Comparison of ENCODE assay signal across 12 mouse cellular contexts in genomic region chr11:50098961-50099481, GRCm38 (mm10). TPM values are rescaled to one million over a fixed set of nuclear protein-coding genes. Genes with fewer than 3 reads are reported as not detected.
DNase-seq lines count a peak whose midpoint lies in the region; ATAC-seq and TF ChIP-seq lines count a peak whose summit lies in the region.
"Had no signal": no experiment of that assay in that cellular context is flagged by ENCODE, and none has a peak within 500 bp of the region (broad histone marks: within the 10 kb centered on the region; RNA-seq: fewer than 3 reads in every experiment).

No protein-coding gene starts in this region.

- no peak for TF ChIP-seq CTCF in cerebellum, adult 2 months (IDR thresholded peaks at IDR 0.05; ENCODE audit: borderline replicate concordance, insufficient read depth, low read depth, low read length)
- no peak for TF ChIP-seq CTCF in brain, embryonic 14.5 days (IDR thresholded peaks at IDR 0.05; ENCODE audit: borderline replicate concordance, extremely low read depth, insufficient read depth, insufficient read length)
- no peak for TF ChIP-seq CTCF in heart, postnatal 0 days (IDR thresholded peaks at IDR 0.05; ENCODE audit: low read depth)

- WGBS in cerebellum, adult 2 months, result 44% methylated on average over 8 of the region's 8 CpGs
- 56% methylated on average over 8 of the region's 8 CpGs for WGBS in heart, postnatal 0 days
- WGBS in midbrain, embryonic 16.5 days, result 87% methylated on average over 8 of the region's 8 CpGs

- no peaks in the 10 kb centered on the region for H3K9me3 ChIP-seq in heart, postnatal 0 days (replicated peaks; ENCODE audit: control insufficient read depth, low read length)
- no peaks in the 10 kb centered on the region for H3K9me3 ChIP-seq in midbrain, embryonic 16.5 days (replicated peaks; ENCODE audit: control insufficient read depth, low read length, poor library complexity, severe bottlenecking)
- H3K9me3 ChIP-seq: embryonic facial prominence, embryonic 13.5 days; hindbrain, embryonic 12.5 days; liver, embryonic 15.5 days; neural tube, embryonic 12.5 days had no signal

- no peak overlapping the region for H3K9ac ChIP-seq in heart, postnatal 0 days (replicated peaks; ENCODE audit: low read depth, low read length)
- H3K9ac ChIP-seq in midbrain, embryonic 16.5 days (ENCODE audit: low read depth, low read length), result no peak overlapping the region
- H3K9ac ChIP-seq: embryonic facial prominence, embryonic 13.5 days; hindbrain, embryonic 12.5 days; liver, embryonic 15.5 days; neural tube, embryonic 12.5 days had no signal

- H3K4me3 ChIP-seq in cerebellum, adult 2 months (replicated peaks; ENCODE audit: insufficient read depth, low read depth, low read length), result no peak overlapping the region
- no peak overlapping the region for H3K4me3 ChIP-seq in heart, postnatal 0 days (ENCODE audit: low read depth, low read length)
- no peak overlapping the region for H3K4me3 ChIP-seq in midbrain, embryonic 16.5 days (ENCODE audit: low read depth, low read length)
- H3K4me3 ChIP-seq: embryonic facial prominence, embryonic 13.5 days; hindbrain, embryonic 12.5 days; liver, embryonic 15.5 days; neural tube, embryonic 12.5 days had no signal

- H3K4me1 ChIP-seq in cerebellum, adult 2 months (ENCODE audit: control insufficient read depth, insufficient read depth, low read length), result peaks cover 59% of the 10 kb centered on the region
- H3K4me1 ChIP-seq in heart, postnatal 0 days (ENCODE audit: control insufficient read depth, insufficient read depth), result 0 out of 2 replicates have a peak, but pooled peaks cover 6% of the 10 kb centered on the region
- H3K4me1 ChIP-seq in midbrain, embryonic 16.5 days (ENCODE audit: control insufficient read depth, insufficient read depth, low read length), result no peaks in the 10 kb centered on the region
- H3K4me1 ChIP-seq: embryonic facial prominence, embryonic 13.5 days; neural tube, embryonic 12.5 days had no signal

- no peak for TF ChIP-seq POLR2A in cerebellum, adult 2 months (IDR thresholded peaks at IDR 0.05; ENCODE audit: borderline replicate concordance, insufficient read depth, low read length)
- TF ChIP-seq POLR2A in brain, embryonic 14.5 days (IDR thresholded peaks at IDR 0.05; ENCODE audit: borderline replicate concordance, extremely low read depth, insufficient read depth, insufficient read length, poor library complexity, severe bottlenecking), result no peak

- no peak for DNase-seq in cerebellum, adult 2 months
- DNase-seq in cerebellum, postnatal 10 days, result no peak
- peak; percentile 16 for DNase-seq in kidney, adult 9 months
- DNase-seq in kidney, adult 18-20 months, result no peak
- peak; percentile 26 for DNase-seq in brain, embryonic 14.5 days (ENCODE audit: low read depth)
- peak; percentile 46 for DNase-seq in heart, postnatal 0 days (ENCODE audit: low spot score)
- no peak for DNase-seq in spleen, adult 18-20 months

- peak; percentile 14; the same call in 1 of the 2 replicates for ATAC-seq in heart, postnatal 0 days (ENCODE audit: insufficient read depth, low read depth)
- no peak for ATAC-seq in midbrain, embryonic 16.5 days

- TF ChIP-seq EP300 in heart, postnatal 0 days (IDR thresholded peaks at IDR 0.05; ENCODE audit: low read depth), result no peak

- H3K27ac ChIP-seq in cerebellum, adult 2 months (ENCODE audit: insufficient read depth, low read length), result peak overlapping the region; percentile 50; the same call in 1 of the 2 replicates
- H3K27ac ChIP-seq in heart, postnatal 0 days (ENCODE audit: low read depth), result peak overlapping the region; percentile 53
- H3K27ac ChIP-seq in midbrain, embryonic 16.5 days (ENCODE audit: low read length), result no peak overlapping the region
- H3K27ac ChIP-seq: embryonic facial prominence, embryonic 13.5 days; hindbrain, embryonic 12.5 days; liver, embryonic 15.5 days; neural tube, embryonic 12.5 days had no signal

- H3K36me3 ChIP-seq in heart, postnatal 0 days (replicated peaks; ENCODE audit: control insufficient read depth, insufficient read depth, low read length), result 0 out of 2 replicates have a peak, but pooled peaks cover 14% of the 10 kb centered on the region
- H3K36me3 ChIP-seq in midbrain, embryonic 16.5 days (ENCODE audit: control insufficient read depth, insufficient read depth, low read length), result peaks cover 19% of the 10 kb centered on the region

- no peaks in the 10 kb centered on the region for H3K27me3 ChIP-seq in cerebellum, adult 2 months (ENCODE audit: control insufficient read depth, insufficient read depth, low read length)
- no peaks in the 10 kb centered on the region for H3K27me3 ChIP-seq in heart, postnatal 0 days (ENCODE audit: control insufficient read depth, insufficient read depth, low read length)
- H3K27me3 ChIP-seq in midbrain, embryonic 16.5 days (ENCODE audit: control insufficient read depth, insufficient read depth, low read depth, low read length), result no peaks in the 10 kb centered on the region
- H3K27me3 ChIP-seq: embryonic facial prominence, embryonic 13.5 days; hindbrain, embryonic 12.5 days; liver, embryonic 15.5 days; neural tube, embryonic 12.5 days had no signal

- no peak overlapping the region for H3K4me2 ChIP-seq in heart, postnatal 0 days (ENCODE audit: low read depth, low read length)
- H3K4me2 ChIP-seq in midbrain, embryonic 16.5 days (ENCODE audit: low read length), result no peak overlapping the region
- H3K4me2 ChIP-seq: embryonic facial prominence, embryonic 13.5 days; hindbrain, embryonic 12.5 days; liver, embryonic 15.5 days; neural tube, embryonic 12.5 days had no signal

RNA-seq across cellular contexts. Expression of gene Tbc1d9b, which starts 32.2 kb away (rescaled TPM):
- polyA plus RNA-seq in cerebellum, adult 2 months (2012; rRNA removed), result 118 and 124 TPM in 2 replicates
- polyA plus RNA-seq in brain, embryonic 14.5 days (2012; rRNA removed), result 37.4 and 52.9 TPM in 2 replicates
- 37.6 and 49.0 TPM in 2 replicates for total RNA-seq in heart, postnatal 0 days (2014; rRNA removed; ENCODE audit: low replicate concordance)
- 18.2 and 18.4 TPM in 2 replicates for polyA plus RNA-seq in heart, postnatal 0 days (2015; fragmentation: Nextera tagmentation; extraction: Ambion mirVana)
- 38.3 and 38.4 TPM in 2 replicates for polyA plus RNA-seq in midbrain, embryonic 16.5 days (2015; fragmentation: Nextera tagmentation; extraction: Ambion mirVana)

Comparison
In these comparisons a context has a peak if more than half of its experiments do, and no peak if none do; other contexts are left out.
1. DNase-seq: peak in kidney, adult 9 months (single experiment), brain, embryonic 14.5 days (single experiment) and heart, postnatal 0 days (single experiment); none in cerebellum, adult 2 months (0 of 2), cerebellum, postnatal 10 days (0 of 2), kidney, adult 18-20 months (single experiment) and spleen, adult 18-20 months (0 of 2).